In genomic region chr1:102170566-102171286, GRCm38 (mm10) we compare ENCODE assay signal across 19 mouse cellular contexts.
A peak's percentile ranks its signal among the peaks of the same experiment; 100 is the strongest.
DNase-seq lines count a peak whose midpoint lies in the region; ATAC-seq and TF ChIP-seq lines count a peak whose summit lies in the region.
"Had no signal": no experiment of that assay in that cellular context is flagged by ENCODE, and none has a peak within 500 bp of the region (broad histone marks: within the 10 kb centered on the region; RNA-seq: fewer than 3 reads in every experiment).

No protein-coding gene starts in this region.

- H3K36me3 ChIP-seq in hindbrain, embryonic 11.5 days (ENCODE audit: control insufficient read depth, insufficient read depth, low read length) = no peaks in the 10 kb centered on the region
- no peaks in the 10 kb centered on the region for H3K36me3 ChIP-seq in hindbrain, embryonic 13.5 days
- H3K36me3 ChIP-seq in hindbrain, postnatal 0 days (ENCODE audit: insufficient read depth, low read length) = no peaks in the 10 kb centered on the region
- H3K36me3 ChIP-seq: embryonic facial prominence, embryonic 12.5 days; stomach, embryonic 15.5 days had no signal

- peak; percentile 16 for DNase-seq in hindbrain, embryonic 11.5 days (ENCODE audit: low spot score)
- DNase-seq in R1 (ENCODE audit: low read depth, low spot score) = peak; percentile 16
- peak; percentile 48 for DNase-seq in brain, embryonic 14.5 days (ENCODE audit: low read depth)
- peak; percentile 12 for DNase-seq in hindbrain, postnatal 0 days (ENCODE audit: low spot score)
- no peak for DNase-seq in cerebellum, adult 9-11 months
- DNase-seq in kidney, postnatal 14 days = no peak
- DNase-seq: adrenal gland, adult 2 months; gastrocnemius, postnatal 25 days; heart, adult 2 months; heart, postnatal 36 days; lung, adult 18-20 months; lung, postnatal 14 days; retina, postnatal 1 day; thymus, adult 18-20 months had no signal

- no peak for TF ChIP-seq POLR2A in brain, embryonic 14.5 days (IDR thresholded peaks at IDR 0.05; ENCODE audit: borderline replicate concordance, extremely low read depth, insufficient read depth, insufficient read length, poor library complexity, severe bottlenecking)

- ATAC-seq in hindbrain, embryonic 11.5 days (ENCODE audit: low FRiP score) = peak; percentile 75
- no peak for ATAC-seq in hindbrain, embryonic 13.5 days (ENCODE audit: low FRiP score)
- no peak for ATAC-seq in hindbrain, postnatal 0 days

- H3K27ac ChIP-seq in hindbrain, embryonic 11.5 days (ENCODE audit: low read depth, low read length) = no peak overlapping the region
- no peak overlapping the region for H3K27ac ChIP-seq in hindbrain, embryonic 13.5 days
- no peak overlapping the region for H3K27ac ChIP-seq in hindbrain, postnatal 0 days
- H3K27ac ChIP-seq: embryonic facial prominence, embryonic 12.5 days; heart, adult 2 months; stomach, embryonic 15.5 days had no signal

- no peak for TF ChIP-seq CTCF in brain, embryonic 14.5 days (IDR thresholded peaks at IDR 0.05; ENCODE audit: borderline replicate concordance, extremely low read depth, insufficient read depth, insufficient read length)
- no peak for TF ChIP-seq CTCF in hindbrain, postnatal 0 days (IDR thresholded peaks at IDR 0.05; ENCODE audit: low read depth)

- H3K27me3 ChIP-seq in hindbrain, embryonic 11.5 days (ENCODE audit: control insufficient read depth, insufficient read depth, low read length) = no peaks in the 10 kb centered on the region
- no peaks in the 10 kb centered on the region for H3K27me3 ChIP-seq in hindbrain, embryonic 13.5 days
- H3K27me3 ChIP-seq in hindbrain, postnatal 0 days (ENCODE audit: insufficient read depth, low read length) = no peaks in the 10 kb centered on the region
- H3K27me3 ChIP-seq: embryonic facial prominence, embryonic 12.5 days; stomach, embryonic 15.5 days had no signal

- H3K9ac ChIP-seq in hindbrain, embryonic 11.5 days (ENCODE audit: low read depth, low read length) = no peak overlapping the region
- H3K9ac ChIP-seq in hindbrain, embryonic 13.5 days = no peak overlapping the region
- no peak overlapping the region for H3K9ac ChIP-seq in hindbrain, postnatal 0 days (replicated peaks; ENCODE audit: low read length)
- H3K9ac ChIP-seq: embryonic facial prominence, embryonic 12.5 days; stomach, embryonic 15.5 days had no signal

- no peak overlapping the region for H3K4me2 ChIP-seq in hindbrain, embryonic 11.5 days (replicated peaks; ENCODE audit: low read depth, low read length)
- no peak overlapping the region for H3K4me2 ChIP-seq in hindbrain, embryonic 13.5 days
- no peak overlapping the region for H3K4me2 ChIP-seq in hindbrain, postnatal 0 days (ENCODE audit: low read depth, low read length)
- H3K4me2 ChIP-seq: embryonic facial prominence, embryonic 12.5 days; liver, embryonic 11.5 days; stomach, embryonic 15.5 days had no signal

- H3K4me1 ChIP-seq in hindbrain, embryonic 11.5 days (replicated peaks; ENCODE audit: control insufficient read depth, insufficient read depth, low read length) = no peaks in the 10 kb centered on the region
- no peaks in the 10 kb centered on the region for H3K4me1 ChIP-seq in hindbrain, embryonic 13.5 days (replicated peaks)
- no peaks in the 10 kb centered on the region for H3K4me1 ChIP-seq in hindbrain, postnatal 0 days (ENCODE audit: insufficient read depth, low read length)
- H3K4me1 ChIP-seq: embryonic facial prominence, embryonic 12.5 days; stomach, embryonic 15.5 days had no signal

- no peaks in the 10 kb centered on the region for H3K9me3 ChIP-seq in hindbrain, embryonic 11.5 days (ENCODE audit: control insufficient read depth, low read length)
- no peaks in the 10 kb centered on the region for H3K9me3 ChIP-seq in hindbrain, embryonic 13.5 days
- no peaks in the 10 kb centered on the region for H3K9me3 ChIP-seq in hindbrain, postnatal 0 days (ENCODE audit: low read length)
- H3K9me3 ChIP-seq: embryonic facial prominence, embryonic 12.5 days; stomach, embryonic 15.5 days had no signal

- no peak overlapping the region for H3K4me3 ChIP-seq in hindbrain, embryonic 11.5 days (ENCODE audit: low read depth, low read length)
- no peak overlapping the region for H3K4me3 ChIP-seq in hindbrain, embryonic 13.5 days
- H3K4me3 ChIP-seq in hindbrain, postnatal 0 days (ENCODE audit: low read length) = no peak overlapping the region
- H3K4me3 ChIP-seq: embryonic facial prominence, embryonic 12.5 days; heart, adult 2 months; myocyte; stomach, embryonic 15.5 days had no signal

- 32% methylated on average over 3 of the region's 3 CpGs for WGBS in hindbrain, embryonic 11.5 days
- 17% methylated on average over 3 of the region's 3 CpGs for WGBS in hindbrain, embryonic 13.5 days
- WGBS in hindbrain, postnatal 0 days = 13% methylated on average over 3 of the region's 3 CpGs

Comparison
In these comparisons a context has a peak if more than half of its experiments do, and no peak if none do; other contexts are left out.
1. DNase-seq: peak in hindbrain, embryonic 11.5 days (single experiment), R1 (single experiment), brain, embryonic 14.5 days (single experiment) and hindbrain, postnatal 0 days (single experiment); none in cerebellum, adult 9-11 months (single experiment) and kidney, postnatal 14 days (single experiment).